Mouse (Mus musculus): ENCODE results near the gene Oaz1.
"Not testable (repeated sequence)": the region's sequence is repeated elsewhere in the genome, so short reads cannot be mapped to it uniquely, and the experiment has no call there.

Gene Oaz1

GRCm38 (mm10) chr10:80823847-80824643 lies 2.4 kb upstream of the Oaz1 start:
- DNase-seq = no peak

DNA sequence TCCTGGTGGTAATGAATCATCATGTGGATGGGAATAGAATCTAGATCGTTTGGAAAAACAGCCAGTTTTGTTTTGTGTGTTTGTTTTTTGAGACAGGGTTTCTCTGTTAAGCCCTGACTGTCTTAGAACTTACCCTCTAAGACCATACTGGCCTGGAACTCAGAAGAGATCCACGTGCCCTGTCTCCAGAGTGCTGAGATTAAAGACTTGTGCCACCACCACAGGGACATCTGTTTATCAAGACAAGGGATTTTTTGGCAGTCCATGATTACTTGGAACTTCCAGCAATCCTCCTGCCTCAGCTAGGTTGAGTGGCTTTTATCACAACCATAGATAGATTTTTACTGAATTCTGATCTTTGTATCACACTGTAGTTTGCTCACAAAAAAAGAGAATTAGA lies 1.6 kb upstream of the Oaz1 start:
- DNase-seq = peak; percentile 44

DNA sequence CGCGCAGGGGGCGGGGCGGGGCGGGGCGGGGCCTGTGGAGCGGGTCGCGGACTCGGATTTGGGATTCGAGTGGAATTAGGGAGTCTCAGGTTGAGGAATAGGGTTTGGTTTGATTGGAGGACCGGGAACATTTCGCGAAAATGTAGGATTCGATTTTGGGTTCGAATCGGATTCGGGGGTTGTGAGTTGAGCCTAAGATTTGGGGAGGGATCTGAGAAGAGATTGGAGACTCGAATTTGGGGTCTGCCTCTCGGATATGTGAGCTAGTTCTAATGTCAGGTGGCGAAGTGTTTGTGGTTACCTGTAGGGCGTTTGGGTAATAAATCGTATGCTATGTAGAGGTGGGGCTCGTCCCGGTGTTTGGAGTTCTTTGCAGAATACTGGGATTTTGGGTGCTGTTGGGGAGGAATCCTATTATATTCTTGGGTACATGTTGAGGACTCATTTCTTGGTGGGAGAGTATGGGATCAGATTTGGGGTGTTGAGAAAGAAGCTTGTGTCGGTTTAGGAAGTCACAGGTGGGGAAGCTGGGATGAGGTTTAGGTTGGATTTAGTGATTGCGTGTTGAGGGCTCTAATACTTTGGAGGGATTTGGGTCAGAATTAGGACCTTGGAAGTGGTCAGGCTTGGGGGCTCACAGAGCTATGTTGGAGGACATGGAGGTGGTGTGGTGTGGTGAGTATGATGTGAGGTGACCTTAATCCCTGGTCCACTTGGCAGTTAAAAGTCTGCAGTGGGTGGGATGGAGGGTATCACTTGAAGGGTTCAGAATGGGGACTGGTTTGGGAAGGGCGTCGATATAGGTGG lies 810 bp downstream of the Oaz1 start:
- peak; percentile 60 for DNase-seq

- peak; percentile 59 for DNase-seq
These were observed 1.5 kb downstream of the Oaz1 start for GRCm38 (mm10) chr10:80827870-80828420.

GRCm38 (mm10) chr10:80828587-80828986 lies 2.1 kb downstream of the Oaz1 start:
- DNase-seq = not testable (repeated sequence)

DNA sequence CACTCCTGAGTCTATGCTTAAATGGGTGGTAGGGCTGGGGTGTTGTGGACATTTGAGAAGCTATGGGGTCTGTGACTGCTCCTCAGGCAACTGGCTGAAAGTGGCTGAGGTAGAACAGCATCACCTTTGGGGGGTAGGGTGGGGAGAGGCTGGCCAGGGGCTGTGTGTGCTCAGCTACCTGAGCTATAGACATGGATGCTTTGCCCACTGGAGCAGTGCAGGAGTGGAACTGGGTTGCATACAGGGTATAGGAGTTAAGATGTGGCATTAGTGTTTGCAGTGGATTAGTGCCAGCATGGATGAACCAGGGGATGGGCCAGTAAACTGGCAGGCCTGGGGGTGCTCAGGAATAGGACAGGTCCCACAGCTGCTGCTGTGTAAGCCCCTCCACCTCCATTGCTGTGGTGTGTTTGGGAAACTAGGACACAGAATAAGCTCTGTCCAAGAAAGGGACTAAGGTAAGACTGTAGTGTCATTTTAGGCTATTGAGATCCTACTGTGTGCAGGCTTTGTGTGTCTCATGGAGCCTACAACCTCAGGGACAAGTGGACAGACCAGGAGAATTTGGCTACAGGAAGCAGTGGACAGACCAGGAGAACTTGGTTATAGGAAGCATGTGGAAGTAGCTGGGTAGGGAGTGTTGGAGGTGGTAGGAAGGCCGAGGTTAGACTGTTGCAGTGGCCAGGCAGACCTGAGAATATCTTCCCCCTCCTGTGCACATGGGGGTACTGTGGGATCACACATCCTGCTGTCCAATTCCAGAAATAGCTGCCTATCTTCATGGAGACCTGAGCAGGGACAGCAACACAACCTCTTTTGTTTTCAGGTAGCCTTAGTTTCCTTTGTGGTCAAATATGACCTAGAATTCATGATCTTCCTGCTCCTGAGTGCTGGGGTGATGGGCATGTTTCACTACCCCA lies 3.2 kb downstream of the Oaz1 start:
- DNase-seq = peak; percentile 59

DNA sequence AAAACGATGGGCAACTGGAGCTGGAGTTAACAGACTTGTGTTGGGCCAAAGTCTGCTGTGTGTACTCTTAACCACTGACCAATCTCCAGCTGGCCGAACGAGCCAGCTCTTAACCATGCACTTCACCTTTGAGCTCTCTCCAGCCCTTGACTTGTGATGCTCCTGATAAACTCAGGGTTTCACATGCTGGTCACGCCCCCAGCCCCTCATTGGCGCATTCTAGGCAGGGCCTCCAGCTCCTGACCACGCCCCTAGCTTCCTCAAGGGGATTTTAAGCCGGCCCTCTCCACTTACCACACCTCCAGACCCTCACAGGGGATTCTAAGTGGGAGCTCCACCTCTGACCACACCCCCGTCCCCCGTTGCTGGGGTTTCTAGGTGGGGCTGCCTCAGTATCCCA lies 4.7 kb downstream of the Oaz1 start:
- peak; percentile 45 for DNase-seq

- no peak for DNase-seq
These were observed 6.4 kb downstream of the Oaz1 start for GRCm38 (mm10) chr10:80832818-80833217.

DNA sequence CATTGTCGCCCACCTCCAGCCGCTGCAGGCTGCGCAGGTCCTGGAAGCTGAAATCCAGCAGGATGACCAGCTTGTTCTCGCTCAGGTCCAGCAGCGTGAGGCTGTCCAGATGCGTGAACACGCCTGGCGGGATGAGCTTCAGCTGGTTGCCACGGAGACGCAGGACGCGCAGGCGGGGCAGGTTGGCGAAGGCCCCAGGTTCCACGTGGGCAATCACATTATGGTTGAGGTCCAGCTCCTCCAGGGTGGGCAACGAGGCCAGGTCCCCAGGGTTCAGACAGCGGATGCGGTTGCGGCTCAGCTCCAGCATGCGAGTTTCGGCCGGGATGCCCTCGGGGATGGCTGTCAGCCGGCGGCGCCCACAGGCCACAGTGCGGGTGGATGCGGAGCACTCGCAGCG lies 9.2 kb downstream of the Oaz1 start:
- no peak for DNase-seq

GRCm38 (mm10) chr10:80836949-80837379 lies 10.5 kb downstream of the Oaz1 start:
- peak; percentile 78 for DNase-seq

DNA sequence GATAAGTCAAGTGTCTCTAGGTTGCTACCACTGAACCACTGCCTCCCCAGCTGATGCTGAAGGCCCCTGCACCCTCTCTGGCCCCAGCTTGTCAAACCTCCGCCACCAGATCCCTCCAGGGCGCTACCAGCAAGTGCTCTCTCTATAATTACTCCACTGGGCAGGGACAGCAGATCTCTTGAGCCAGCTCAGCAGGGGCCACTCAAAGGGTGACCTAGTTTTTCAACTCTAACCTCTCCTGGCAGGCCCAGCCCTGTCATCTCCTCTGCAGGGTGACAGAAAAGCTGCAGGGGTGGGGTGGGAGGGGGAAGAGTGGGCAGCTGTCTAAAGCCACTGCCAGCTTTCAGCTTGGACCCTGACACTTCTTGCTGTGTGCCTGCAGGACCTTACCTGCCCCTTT lies 11.4 kb downstream of the Oaz1 start:
- peak; percentile 84 for DNase-seq

DNA sequence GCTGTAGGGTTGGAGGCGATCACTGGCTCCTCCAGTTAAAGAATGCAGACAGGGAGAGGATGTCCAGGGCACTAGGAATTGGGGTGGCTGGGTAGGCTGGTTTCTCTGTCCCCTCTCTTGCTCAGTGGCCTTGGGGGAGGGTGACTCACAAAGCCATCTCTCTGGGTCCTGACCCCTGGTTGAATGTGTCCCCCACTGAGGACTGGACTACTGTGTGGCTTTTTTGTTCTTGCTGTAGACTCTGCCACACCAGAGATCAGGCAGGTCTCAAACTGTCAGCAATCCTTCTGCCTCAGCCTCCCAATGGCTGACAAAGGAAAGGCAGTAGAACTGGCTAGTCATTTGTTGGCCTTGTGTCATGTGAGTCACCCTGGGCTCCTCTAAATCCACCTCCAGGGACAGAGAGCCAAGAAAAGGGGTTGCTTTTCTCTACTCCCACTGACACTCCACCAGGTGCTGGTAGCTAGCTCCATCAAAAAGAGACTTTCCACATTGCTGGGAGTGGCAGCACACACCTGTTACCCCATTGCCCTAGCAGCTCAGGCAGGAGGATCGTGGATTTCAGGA lies 12.0 kb downstream of the Oaz1 start:
- no peak for DNase-seq

DNA sequence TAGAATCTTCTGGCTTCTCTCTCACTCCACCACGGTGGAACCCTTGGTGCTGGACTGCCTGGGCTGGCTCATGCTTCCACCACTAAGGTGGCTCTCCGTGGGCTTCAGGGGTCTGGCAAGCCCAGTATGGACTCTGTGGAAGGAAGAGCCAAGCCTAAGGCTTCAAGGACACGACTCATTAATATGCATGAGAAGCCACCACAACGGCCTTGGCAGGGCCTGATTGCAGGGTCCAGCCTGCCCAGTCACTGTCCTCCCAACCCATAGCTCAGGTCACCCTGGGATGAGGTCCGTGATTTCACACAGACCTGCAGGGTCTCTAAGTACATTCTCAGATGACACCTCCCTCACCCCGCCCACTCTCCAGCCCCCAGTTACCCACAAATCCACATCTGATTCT lies 13.4 kb downstream of the Oaz1 start:
- DNase-seq = no peak

DNA sequence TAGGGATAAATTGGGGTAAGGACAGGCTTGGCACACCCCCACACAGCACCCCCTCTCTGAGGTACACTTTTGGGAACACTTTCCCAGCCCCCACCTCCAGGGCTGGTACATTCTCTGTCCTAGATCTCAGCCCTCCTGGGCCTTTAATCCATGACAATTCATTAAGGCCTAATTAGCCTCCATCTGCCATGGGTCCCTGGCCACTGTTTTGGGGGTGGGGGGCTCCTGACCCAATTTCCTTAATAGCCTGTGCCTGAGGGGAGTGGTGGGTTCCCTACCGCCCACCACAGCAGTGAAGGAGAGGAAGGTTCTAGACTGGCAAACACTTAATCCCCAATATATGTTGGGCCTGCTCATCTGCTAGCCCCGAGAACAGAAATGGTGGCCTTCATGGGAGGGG lies 15.2 kb downstream of the Oaz1 start:
- DNase-seq = no peak

DNA sequence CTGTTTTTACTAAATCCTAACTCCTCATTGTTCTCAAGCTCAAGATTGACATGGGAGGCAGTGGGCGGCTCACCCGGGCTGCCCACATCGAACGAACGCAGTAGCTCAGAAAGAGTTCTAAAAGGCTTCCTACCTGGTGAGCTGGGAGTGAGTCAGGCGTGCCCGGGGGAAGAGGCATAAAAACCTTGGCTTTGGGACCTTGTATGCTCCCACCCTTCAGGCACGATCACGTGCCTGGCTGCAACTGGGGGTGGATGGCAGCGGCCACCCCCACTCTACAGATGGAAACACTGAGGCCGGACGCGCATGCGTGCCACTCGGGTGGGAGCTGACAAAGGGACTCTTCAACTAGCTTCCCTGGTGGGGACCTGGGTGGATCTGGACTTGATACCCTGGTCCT lies 15.9 kb downstream of the Oaz1 start:
- DNase-seq = no peak

GRCm38 (mm10) chr10:80843087-80843930 lies 16.9 kb downstream of the Oaz1 start:
- DNase-seq = no peak

- DNase-seq = peak; percentile 78
These were observed 17.6 kb downstream of the Oaz1 start, which contains the start of gene Lingo3 for GRCm38 (mm10) chr10:80843931-80844547. Gene Lingo3 (minus strand): TSS chr10:80844039.

GRCm38 (mm10) chr10:80845055-80845693 lies 18.7 kb downstream of the Oaz1 start:
- no peak for DNase-seq

GRCm38 (mm10) chr10:80845732-80846131 lies 19.3 kb downstream of the Oaz1 start:
- no peak for DNase-seq

- DNase-seq = no peak
These were observed 22.1 kb downstream of the Oaz1 start for GRCm38 (mm10) chr10:80848571-80848970.

Data from cerebellum, adult 9-10 months (tissue).